Mouse (Mus musculus): ENCODE data around the gene Calu. TPM values are rescaled to one million over a fixed set of nuclear protein-coding genes. Genes with fewer than 3 reads are reported as not detected.
"Not testable (repeated sequence)": the region's sequence is repeated elsewhere in the genome, so short reads cannot be mapped to it uniquely, and the experiment has no call there.

Calu gene
- polyA plus RNA-seq, 1 experiment from 2014 or later: 170 TPM

- no peak for ATAC-seq (replicated peaks)
- 95% methylated on average over 4 of the region's 4 CpGs for WGBS
- Histone ChIP-seq H3K4me1 (no peaks in the 10 kb centered on the region), H3K9me3 (no peaks in the 10 kb centered on the region), H3K4me3 (no peak overlapping the region), H3K27ac (replicated peaks) (no peak overlapping the region), H3K27me3 (no peaks in the 10 kb centered on the region), H3K9ac (replicated peaks) (no peak overlapping the region), H3K4me2 (replicated peaks) (no peak overlapping the region), H3K36me3 (peaks cover 42% of the 10 kb centered on the region)
Observed at GRCm38 (mm10) chr6:29377386-29377785, 29.5 kb downstream of the Calu start.

- WGBS: 94% methylated on average over 10 of the region's 10 CpGs
Observed at GRCm38 (mm10) chr6:29378678-29379077, 30.8 kb downstream of the Calu start.

GRCm38 (mm10) chr6:29379954-29380353, 32.1 kb downstream of the Calu start:
- Histone ChIP-seq H3K9me3 (no peaks in the 10 kb centered on the region), H3K27ac (replicated peaks) (no peak overlapping the region), H3K4me1 (no peaks in the 10 kb centered on the region), H3K4me2 (replicated peaks) (no peak overlapping the region), H3K9ac (replicated peaks) (no peak overlapping the region), H3K36me3 (peaks cover 22% of the 10 kb centered on the region), H3K4me3 (no peak overlapping the region), H3K27me3 (no peaks in the 10 kb centered on the region)
- WGBS: 98% methylated on average over 6 of the region's 6 CpGs
- no peak for ATAC-seq (replicated peaks)

More at GRCm38 (mm10) chr6:29378678-29379077, 30.8 kb downstream of the Calu start:
- Histone ChIP-seq H3K4me2 (replicated peaks) (no peak overlapping the region), H3K9ac (replicated peaks) (no peak overlapping the region), H3K27me3 (no peaks in the 10 kb centered on the region), H3K27ac (replicated peaks) (no peak overlapping the region), H3K4me3 (no peak overlapping the region), H3K36me3 (peaks cover 32% of the 10 kb centered on the region), H3K9me3 (no peaks in the 10 kb centered on the region), H3K4me1 (no peaks in the 10 kb centered on the region)
- no peak for ATAC-seq (replicated peaks)

- Histone ChIP-seq H3K27me3 (0 out of 2 replicates have a peak, but pooled peaks cover 2% of the 10 kb centered on the region), H3K27ac (replicated peaks) (no peak overlapping the region), H3K4me2 (replicated peaks) (no peak overlapping the region), H3K4me3 (no peak overlapping the region), H3K36me3 (0 out of 2 replicates have a peak, but pooled peaks cover 5% of the 10 kb centered on the region), H3K9me3 (no peaks in the 10 kb centered on the region), H3K4me1 (no peaks in the 10 kb centered on the region), H3K9ac (replicated peaks) (no peak overlapping the region)
- 49% methylated on average over 2 of the region's 2 CpGs for WGBS
- ATAC-seq (replicated peaks): no peak
Observed at GRCm38 (mm10) chr6:29382442-29382841, 34.6 kb downstream of the Calu start.

GRCm38 (mm10) chr6:29388052-29388518, 40.2 kb downstream of the Calu start, which contains the start of gene Opn1sw:
Opn1sw (minus strand) TSS chr6:29388468.
- peak within 1 kb of the TSS; percentile 16; the same call in 1 of the 2 replicates for H3K4me2 ChIP-seq (replicated peaks)
- no peak within 1 kb of the TSS for H3K4me3 ChIP-seq
- 7% methylated on average over 12 of the region's 12 CpGs for WGBS

GRCm38 (mm10) chr6:29388606-29389080, 40.8 kb downstream of the Calu start:
- H3K4me1 ChIP-seq: peaks cover 10% of the 10 kb centered on the region
- peak overlapping the region; percentile 28; the same call in 1 of the 2 replicates for H3K27ac ChIP-seq (replicated peaks)
- 16% methylated on average over 11 of the region's 11 CpGs for WGBS
- no peaks in the 10 kb centered on the region for H3K36me3 ChIP-seq
- H3K9me3 ChIP-seq: no peaks in the 10 kb centered on the region
- no peak overlapping the region for H3K4me3 ChIP-seq
- ATAC-seq (replicated peaks): peak; percentile 84
- no peak overlapping the region for H3K9ac ChIP-seq (replicated peaks)
- H3K4me2 ChIP-seq (replicated peaks): peak overlapping the region; percentile 16; the same call in 1 of the 2 replicates
- 0 out of 2 replicates have a peak, but pooled peaks cover 5% of the 10 kb centered on the region for H3K27me3 ChIP-seq

More at GRCm38 (mm10) chr6:29388052-29388518, 40.2 kb downstream of the Calu start, which contains the start of gene Opn1sw:
- Histone ChIP-seq H3K4me1 (peaks cover 10% of the 10 kb centered on the region), H3K9ac (replicated peaks) (no peak within 1 kb of the TSS), H3K36me3 (no peaks in the 10 kb centered on the region), H3K27me3 (0 out of 2 replicates have a peak, but pooled peaks cover 5% of the 10 kb centered on the region), H3K27ac (replicated peaks) (peak within 1 kb of the TSS; percentile 28; the same call in 1 of the 2 replicates), H3K9me3 (no peaks in the 10 kb centered on the region)
- ATAC-seq (replicated peaks): peak; percentile 62

GRCm38 (mm10) chr6:29389425-29389824, 41.6 kb downstream of the Calu start:
- no peak overlapping the region for H3K4me3 ChIP-seq
- no peak overlapping the region for H3K4me2 ChIP-seq (replicated peaks)
- peaks cover 10% of the 10 kb centered on the region for H3K4me1 ChIP-seq
- H3K36me3 ChIP-seq: no peaks in the 10 kb centered on the region
- no peaks in the 10 kb centered on the region for H3K9me3 ChIP-seq
- 61% methylated on average over 9 of the region's 9 CpGs for whole genome bisulfite sequencing
- ATAC-seq (replicated peaks): no peak
- 0 out of 2 replicates have a peak, but pooled peaks cover 5% of the 10 kb centered on the region for H3K27me3 ChIP-seq
- H3K9ac ChIP-seq (replicated peaks): no peak overlapping the region
- H3K27ac ChIP-seq (replicated peaks): no peak overlapping the region

- H3K4me2 ChIP-seq (replicated peaks); H3K9me3 ChIP-seq; H3K27me3 ChIP-seq; H3K9ac ChIP-seq (replicated peaks); ATAC-seq (replicated peaks); H3K36me3 ChIP-seq; H3K27ac ChIP-seq (replicated peaks); H3K4me3 ChIP-seq: not testable (repeated sequence)
- 94% methylated on average over 1 of the region's 1 CpGs for WGBS
- peaks cover 12% of the 10 kb centered on the region for H3K4me1 ChIP-seq
Observed at GRCm38 (mm10) chr6:29390500-29390899, 42.6 kb downstream of the Calu start.

GRCm38 (mm10) chr6:29391241-29391640, 43.4 kb downstream of the Calu start:
- H3K4me1 ChIP-seq: peaks cover 17% of the 10 kb centered on the region
- H3K4me2 ChIP-seq (replicated peaks); H3K9ac ChIP-seq (replicated peaks); ATAC-seq (replicated peaks); H3K27me3 ChIP-seq; H3K27ac ChIP-seq (replicated peaks); H3K36me3 ChIP-seq; H3K4me3 ChIP-seq; H3K9me3 ChIP-seq: not testable (repeated sequence)
- WGBS: 80% methylated on average over 8 of the region's 8 CpGs

GRCm38 (mm10) chr6:29391802-29392201, 43.9 kb downstream of the Calu start:
- ATAC-seq (replicated peaks): no peak
- peaks cover 17% of the 10 kb centered on the region for H3K4me1 ChIP-seq
- no peaks in the 10 kb centered on the region for H3K9me3 ChIP-seq
- H3K4me3 ChIP-seq: no peak overlapping the region
- 0 out of 2 replicates have a peak, but pooled peaks cover 5% of the 10 kb centered on the region for H3K27me3 ChIP-seq
- H3K9ac ChIP-seq (replicated peaks): no peak overlapping the region
- no peak overlapping the region for H3K4me2 ChIP-seq (replicated peaks)
- H3K36me3 ChIP-seq: no peaks in the 10 kb centered on the region
- 73% methylated on average over 4 of the region's 4 CpGs for WGBS
- no peak overlapping the region for H3K27ac ChIP-seq (replicated peaks)

- Histone ChIP-seq H3K36me3 (no peaks in the 10 kb centered on the region), H3K4me1 (peaks cover 19% of the 10 kb centered on the region), H3K4me3 (no peak overlapping the region), H3K9ac (replicated peaks) (no peak overlapping the region), H3K4me2 (replicated peaks) (no peak overlapping the region), H3K9me3 (no peaks in the 10 kb centered on the region), H3K27me3 (no peaks in the 10 kb centered on the region), H3K27ac (replicated peaks) (no peak overlapping the region)
- ATAC-seq (replicated peaks): no peak
- WGBS: 54% methylated on average over 1 of the region's 1 CpGs
Observed at GRCm38 (mm10) chr6:29394286-29394685, 46.4 kb downstream of the Calu start.

- peaks cover 19% of the 10 kb centered on the region for H3K4me1 ChIP-seq
- under 1% methylated on average over 48 of the region's 49 CpGs for WGBS
- no peaks in the 10 kb centered on the region for H3K36me3 ChIP-seq
- peak; percentile 89 for ATAC-seq (replicated peaks)
- peak within 1 kb of the TSS; percentile 71 for H3K4me3 ChIP-seq
- H3K9me3 ChIP-seq: no peaks in the 10 kb centered on the region
- H3K27ac ChIP-seq (replicated peaks): peak within 1 kb of the TSS; percentile 84
- H3K9ac ChIP-seq (replicated peaks): peak within 1 kb of the TSS; percentile 78
- peak within 1 kb of the TSS; percentile 90 for H3K4me2 ChIP-seq (replicated peaks)
- no peaks in the 10 kb centered on the region for H3K27me3 ChIP-seq
Observed at GRCm38 (mm10) chr6:29395910-29396713, 48.2 kb downstream of the Calu start, which contains the start of gene Ccdc136. Ccdc136 (plus strand) TSS chr6:29396309.
